Mouse (Mus musculus): ENCODE results near the gene Nav2.

- TF ChIP-seq EP300 (IDR thresholded peaks at IDR 0.05; ENCODE audit: insufficient read depth, low read depth, low read length) (no peak), CTCF (IDR thresholded peaks at IDR 0.05; ENCODE audit: low read depth, low read length) (no peak)
Measured at GRCm38 (mm10) chr7:49316600-49316999, 408.1 kb downstream of the Nav2 start.

Measured in ES-Bruce4 (cell line).